Mouse (Mus musculus): ENCODE data around the gene Abcg8. TPM values are rescaled to one million over a fixed set of nuclear protein-coding genes. Genes with fewer than 3 reads are reported as not detected.
A peak's percentile ranks its signal among the peaks of the same experiment; 100 is the strongest.

Gene Abcg8
- total RNA-seq, 2 experiments from 2014 or later, result 0.10 TPM

DNA sequence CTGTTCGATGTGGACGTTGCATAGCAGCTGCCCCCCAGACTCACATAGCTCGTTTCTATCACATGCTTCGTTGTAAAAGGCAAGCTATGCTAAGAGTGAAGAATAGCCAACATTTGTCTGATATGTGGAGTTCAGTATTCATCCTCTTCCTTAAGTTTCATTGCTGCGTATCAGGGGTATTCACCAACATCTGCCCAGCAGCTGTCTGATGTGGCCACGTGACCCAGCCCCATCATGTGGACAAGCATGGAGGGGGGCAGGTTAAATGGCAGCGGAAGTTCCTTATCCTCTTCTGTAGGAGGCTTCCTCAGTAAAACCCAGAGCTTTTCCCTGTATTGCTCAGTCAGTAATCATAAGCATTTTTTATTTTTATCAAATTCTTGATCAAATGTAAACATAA lies 18.3 kb upstream of the Abcg8 start:
- no peak for DNase-seq (ENCODE audit: low spot score in 2 of 2)

DNA sequence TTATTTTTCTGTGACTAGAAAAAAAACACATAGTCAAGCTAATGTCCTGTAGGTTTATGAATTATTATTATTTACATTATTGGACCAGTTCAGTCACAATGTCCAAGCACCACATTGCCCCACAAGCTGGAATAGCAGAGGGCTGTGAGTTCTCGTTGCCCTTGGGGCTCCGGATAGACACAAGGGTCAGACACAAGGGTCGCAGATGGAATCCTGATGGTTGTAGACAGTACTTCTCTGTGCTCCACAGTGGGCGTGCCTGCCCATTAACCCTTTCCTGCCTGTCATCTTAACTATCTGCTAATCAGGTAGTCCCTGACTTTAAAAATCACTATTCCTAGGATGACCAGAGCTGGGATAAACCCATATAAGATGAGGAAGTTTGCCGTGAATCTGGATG lies 17.9 kb upstream of the Abcg8 start:
- DNase-seq (ENCODE audit: low spot score in 2 of 2), result no peak

DNA sequence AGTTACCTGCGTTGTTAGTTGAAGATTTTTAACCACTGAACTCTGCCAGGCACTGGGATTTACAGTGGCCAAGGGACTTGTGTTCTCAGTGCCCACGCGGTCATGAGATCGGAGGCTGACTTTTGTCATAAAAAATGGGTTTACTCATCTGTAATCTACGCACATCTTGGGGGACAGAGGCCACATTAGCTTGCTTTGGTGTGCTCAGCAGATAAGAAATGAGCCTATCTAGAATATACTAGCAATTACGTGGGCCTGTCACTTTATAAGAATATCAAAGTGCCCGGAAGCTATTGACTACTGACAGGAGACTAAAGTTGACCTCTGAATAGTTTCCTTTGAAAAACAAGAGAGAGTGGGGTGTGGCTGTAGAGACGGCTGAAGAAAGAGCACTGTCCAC lies 17.2 kb upstream of the Abcg8 start:
- DNase-seq (ENCODE audit: low spot score in 2 of 2), result no peak

DNA sequence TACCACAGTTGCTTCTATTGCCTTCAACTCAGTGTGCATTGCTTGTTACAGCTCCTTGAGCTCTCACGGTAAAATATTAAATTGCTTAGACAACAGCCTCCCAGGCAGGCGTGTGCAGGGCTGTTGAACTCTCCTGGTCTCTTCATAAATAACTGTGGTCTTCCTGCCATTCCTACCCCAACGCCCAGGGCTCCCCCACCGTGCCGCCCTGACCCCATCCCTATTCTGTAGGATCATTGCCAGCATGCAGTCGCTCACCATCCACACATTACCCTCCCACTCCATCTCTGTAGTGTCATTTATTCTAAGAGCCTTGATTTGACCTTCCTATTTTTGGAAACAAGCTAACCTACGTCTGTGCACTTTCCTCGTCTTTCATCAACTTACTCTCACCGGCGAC lies 11.0 kb upstream of the Abcg8 start:
- no peak for DNase-seq (ENCODE audit: low spot score in 2 of 2)

DNA sequence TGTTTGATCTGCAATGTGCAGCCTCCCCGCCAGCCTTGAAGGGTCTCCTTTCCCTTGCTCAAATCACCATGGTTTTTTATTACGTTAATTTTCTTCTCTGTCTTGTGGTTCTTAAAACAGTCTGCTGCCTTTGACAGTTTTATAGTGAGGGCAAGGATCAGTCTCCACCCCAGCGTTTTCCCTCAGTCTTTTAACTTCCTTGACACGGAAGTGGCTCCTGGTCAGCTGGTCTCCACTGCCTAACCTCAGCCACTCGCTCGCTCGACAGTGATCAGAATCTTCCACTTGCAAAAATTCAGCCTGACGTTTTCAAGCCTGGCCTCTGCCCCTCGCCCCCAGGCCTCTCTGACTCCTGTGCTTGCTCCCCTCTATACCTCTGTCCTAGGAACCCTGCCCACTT lies 10.4 kb upstream of the Abcg8 start:
- DNase-seq (ENCODE audit: low spot score in 2 of 2), result no peak

DNA sequence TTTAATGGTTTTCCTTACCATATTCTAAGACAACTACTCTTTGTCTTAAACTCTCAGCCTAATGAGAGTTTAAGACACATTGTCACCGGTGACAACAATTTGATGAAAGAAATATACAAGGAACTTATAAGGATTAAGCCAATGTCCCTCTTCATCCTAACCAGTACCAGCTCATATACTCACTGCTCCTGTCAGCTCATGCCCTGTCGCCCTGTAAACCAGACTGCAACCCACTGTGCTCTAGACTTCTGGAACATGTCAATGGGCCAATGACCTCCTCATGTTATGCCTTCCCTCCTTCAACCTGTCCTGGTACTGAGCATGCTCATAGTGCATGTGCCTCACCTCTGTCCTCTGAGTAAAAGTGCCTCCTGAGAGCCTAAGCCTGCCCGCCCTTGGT lies 8.3 kb upstream of the Abcg8 start:
- no peak for DNase-seq (ENCODE audit: low spot score in 2 of 2)

DNA sequence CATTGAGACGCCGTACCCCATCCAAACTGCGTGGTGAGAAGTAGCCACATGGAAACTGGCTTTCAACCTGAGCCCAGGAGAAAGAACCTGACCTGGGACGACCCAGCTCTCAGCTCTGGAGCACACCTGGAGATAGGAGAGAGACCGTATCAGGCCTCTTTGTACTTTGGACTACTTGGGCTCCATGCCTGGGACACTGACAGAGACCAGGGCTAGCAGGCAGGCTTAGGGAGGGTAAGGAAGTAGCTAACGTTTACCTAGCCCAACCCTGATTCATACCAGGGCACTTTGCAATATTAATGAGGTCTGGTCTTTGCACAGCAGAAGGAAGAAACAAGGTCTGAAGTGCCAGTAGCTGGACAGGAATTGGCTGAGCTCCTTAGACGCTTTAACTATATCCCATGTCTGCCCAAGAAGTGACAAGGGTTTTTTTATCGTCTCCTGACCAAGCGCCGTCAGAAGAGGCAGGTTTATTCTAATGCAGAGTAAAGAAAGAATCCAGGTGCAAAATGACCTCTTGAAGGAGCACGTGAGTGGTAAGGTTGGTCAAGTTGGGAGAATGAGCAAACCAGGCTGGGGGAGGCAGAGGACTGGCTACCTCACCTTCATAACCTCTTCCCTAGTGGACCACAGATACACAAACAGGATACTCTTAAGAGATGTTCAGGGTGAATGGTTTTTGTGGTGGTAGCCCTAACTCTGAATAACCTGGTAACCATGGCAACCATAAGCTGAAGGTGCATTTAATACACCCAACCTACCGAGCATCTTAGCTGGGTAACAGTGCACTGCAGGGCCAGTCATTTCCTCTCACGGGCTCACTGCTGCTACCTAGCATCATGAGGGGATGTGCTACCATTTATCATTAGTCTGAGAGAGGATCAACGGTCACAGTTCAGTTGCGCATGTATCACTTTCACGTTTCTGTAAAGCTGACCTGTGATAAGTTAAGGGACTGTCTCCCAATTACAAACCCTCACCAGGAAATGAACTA lies 3.4 kb upstream of the Abcg8 start:
- no peak for DNase-seq (ENCODE audit: low spot score in 2 of 2)

DNA sequence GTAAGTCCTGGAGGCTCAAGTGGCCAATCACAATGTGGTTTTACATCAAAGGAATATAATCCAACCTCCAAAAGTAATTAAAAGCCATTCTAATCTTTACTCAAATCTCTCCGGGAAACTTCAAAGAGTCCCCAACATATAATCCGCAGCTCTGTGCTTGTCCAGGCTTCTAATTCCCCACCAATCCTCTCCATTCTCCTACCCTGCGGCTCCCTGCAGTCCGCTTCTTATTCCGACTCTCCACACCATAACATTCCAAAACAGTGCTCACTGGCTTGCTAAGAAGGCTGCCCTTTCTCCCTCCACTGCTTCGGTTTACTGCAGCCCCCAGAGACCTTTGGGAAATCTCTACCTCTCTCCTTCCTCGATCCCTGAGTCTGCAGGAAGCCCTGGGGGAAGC lies 2.1 kb upstream of the Abcg8 start:
- no peak for DNase-seq (ENCODE audit: low spot score in 2 of 2)

DNA sequence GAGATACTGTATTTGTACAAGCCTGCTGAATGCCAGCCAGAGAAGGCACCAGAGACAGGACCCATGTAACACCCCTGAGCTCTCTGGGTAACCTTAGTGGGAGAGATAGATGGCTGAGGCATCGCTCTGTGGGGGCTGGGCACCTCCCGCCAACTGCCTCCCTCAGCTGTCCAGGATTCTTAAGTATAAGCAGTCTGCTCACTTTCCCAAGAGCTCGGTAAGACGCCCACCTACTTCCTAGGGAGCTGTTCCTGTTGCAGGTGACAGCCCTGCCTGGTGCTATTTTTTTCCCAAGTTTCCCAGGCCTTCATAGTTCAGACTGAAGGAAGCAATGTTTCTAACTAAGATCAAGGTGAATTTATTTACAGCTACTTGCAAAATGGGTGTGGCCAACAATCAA lies 898 bp upstream of the Abcg8 start:
- no peak for DNase-seq (ENCODE audit: low spot score in 2 of 2)

DNA sequence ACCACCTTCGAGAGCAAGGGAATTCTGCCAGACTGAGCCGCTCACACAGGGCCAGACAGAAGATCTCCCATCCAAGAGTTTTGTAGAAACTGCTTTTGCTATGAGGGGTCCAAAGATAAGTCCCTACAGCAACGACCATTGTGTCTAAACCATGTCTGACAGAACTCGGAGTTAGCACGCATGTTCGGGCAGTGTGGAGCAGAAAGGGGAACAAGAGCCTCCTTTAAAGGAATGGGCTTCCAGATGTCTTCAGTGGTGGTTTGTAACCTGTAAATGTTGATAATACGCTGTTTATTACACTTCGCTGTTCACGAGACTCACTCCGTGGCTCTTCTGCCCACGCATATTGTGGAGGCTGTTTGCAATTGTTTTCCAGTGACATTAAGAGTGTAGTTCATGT lies 1.5 kb downstream of the Abcg8 start:
- no peak for DNase-seq (ENCODE audit: low spot score in 2 of 2)

DNA sequence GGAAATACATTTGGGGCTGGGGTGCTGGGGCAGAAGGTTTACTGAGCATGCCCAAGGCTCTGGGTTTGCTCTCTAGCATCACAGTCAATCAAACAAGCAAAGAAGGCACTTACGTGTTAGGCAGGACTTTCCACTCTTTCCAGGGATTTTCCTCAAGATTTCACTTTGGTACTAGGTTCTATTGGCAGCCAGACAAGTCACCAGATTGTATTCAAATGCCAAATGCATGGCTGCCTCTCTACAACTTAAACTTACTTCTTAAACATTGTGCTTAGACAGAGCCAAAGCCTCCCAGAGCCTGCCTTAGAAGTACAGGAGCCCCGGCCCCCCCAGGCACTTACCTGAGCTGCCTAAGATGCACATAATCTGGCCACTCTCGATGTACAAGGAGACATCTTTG lies 5.6 kb downstream of the Abcg8 start:
- DNase-seq (ENCODE audit: low spot score in 2 of 2), result no peak

DNA sequence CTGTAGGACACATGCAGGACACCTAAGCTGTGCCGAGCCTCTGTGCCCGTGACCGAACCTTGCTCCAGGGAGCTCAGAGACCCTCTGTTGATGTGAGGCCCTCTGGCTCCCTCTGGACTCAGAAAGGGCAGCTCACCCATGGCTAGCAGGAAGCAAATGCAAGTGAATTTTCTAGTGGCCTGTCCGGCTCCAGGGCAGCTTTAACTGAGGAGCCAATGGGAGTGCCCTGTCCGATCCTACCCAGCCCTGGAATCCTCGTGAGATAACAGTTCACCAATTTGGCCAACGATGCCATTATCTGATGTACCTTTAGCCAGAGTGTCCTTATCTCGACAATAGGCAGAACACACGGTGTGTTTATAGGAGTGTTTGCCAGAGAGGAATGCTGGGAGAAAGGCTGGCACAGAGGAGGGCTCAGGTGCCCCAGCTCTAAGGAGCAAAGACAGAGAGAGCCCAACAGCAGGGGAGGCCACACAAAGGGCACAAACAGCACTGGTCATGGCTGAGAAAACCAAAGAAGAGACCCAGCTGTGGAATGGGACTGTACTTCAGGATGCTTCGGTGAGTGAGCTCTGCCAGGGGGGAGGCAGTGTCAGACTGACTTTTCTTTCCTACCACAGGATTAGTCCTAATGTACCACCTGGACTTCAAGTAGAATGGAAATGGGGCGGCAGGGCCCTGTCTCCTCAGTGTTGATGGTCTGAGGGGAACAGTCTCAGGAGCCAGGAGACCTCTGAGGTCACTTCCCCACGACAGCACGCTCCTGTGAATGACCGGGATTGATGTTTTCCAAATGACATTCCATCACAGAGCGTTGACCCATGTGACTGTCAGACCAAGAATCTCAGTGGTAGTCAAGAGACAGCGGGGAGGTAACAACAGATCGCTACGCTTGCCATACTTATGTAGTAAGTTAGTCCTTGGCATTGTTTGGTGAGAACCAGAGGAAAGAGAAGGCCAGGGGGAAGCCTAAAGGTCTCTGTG lies 6.9 kb downstream of the Abcg8 start, which contains the start of gene Abcg5:
Gene Abcg5 (minus strand): TSS at position 278 of the 984 bp plus-strand sequence.
- no peak for DNase-seq (ENCODE audit: low spot score in 2 of 2)

DNA sequence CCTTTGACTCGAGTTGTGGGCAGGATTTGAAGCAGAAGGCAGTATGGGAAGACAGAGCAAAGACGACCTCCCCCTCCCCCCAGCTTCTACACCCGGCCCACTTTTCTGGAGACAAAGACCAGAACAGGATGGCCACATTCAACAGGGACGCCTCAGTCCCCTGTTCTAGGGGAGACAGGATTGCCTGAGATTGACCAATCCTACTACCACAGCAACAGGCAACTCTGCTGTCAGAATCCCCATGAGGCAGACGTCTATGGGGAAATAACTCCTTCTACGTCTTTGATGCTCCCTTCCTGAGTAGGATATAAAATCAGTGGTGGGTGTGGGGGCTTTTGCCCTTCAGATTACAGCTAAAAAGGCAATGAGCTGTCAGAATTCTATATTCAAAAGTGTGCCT lies 8.2 kb downstream of the Abcg8 start:
- DNase-seq (ENCODE audit: low spot score in 2 of 2), result no peak

DNA sequence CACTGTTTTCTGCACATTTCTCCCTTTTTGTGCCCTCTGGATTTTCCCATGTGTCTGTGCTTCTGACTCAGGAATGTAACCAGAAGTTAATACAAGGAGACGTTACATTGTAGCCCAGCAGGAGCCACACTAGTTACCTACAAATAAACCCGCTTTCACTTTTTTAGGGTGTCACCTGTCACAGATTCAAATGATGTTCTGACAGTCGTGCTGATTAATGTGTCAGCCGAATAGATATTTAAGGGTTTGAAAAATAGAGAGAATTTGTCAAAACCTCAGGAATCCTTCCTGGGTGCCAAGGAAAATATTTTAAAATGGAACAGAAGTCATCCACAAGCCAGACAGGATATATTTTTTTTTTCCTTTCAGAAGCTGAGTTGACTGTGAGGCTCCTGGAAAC lies 9.2 kb downstream of the Abcg8 start:
- DNase-seq (ENCODE audit: low spot score in 2 of 2), result no peak

DNA sequence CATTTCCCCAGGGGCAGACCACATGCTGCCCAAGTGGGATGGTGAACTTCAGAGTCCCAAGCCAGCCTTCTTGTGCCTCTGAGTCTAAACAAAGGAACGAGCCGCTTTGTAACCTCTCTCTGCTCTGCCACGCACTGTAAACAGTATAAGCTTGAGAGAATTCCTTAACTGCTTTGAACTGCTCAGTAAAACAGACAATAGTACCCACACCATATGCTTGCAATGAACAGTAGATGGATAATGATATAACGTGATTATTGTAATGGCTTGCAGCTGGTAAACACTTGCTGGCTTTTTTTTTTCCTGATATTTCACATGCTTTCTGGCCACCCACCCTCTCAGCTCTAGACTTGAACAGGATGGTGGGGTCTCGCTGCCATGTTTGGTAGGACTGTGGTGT lies 11.9 kb downstream of the Abcg8 start:
- DNase-seq (ENCODE audit: low spot score in 2 of 2), result no peak

DNA sequence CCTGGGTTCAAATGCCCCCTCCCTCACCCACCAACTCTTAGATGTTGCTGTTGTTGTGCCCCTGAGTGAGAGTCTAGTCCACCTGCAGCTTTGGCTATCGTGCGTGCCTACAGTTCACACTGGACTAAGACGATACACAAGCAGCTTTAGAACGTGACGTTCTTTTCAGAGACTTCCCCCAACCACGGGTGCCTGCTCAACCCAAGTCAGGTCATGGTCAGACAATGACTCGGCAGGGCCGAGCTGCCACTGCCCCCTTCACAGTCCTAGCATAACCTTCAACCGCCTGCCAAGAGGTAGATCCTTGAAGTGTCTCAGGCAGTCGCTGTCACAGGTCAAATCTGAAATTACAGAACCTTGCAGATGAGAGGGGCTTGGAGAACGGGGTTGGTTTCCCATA lies 12.7 kb downstream of the Abcg8 start:
- DNase-seq (ENCODE audit: low spot score in 2 of 2), result no peak

DNA sequence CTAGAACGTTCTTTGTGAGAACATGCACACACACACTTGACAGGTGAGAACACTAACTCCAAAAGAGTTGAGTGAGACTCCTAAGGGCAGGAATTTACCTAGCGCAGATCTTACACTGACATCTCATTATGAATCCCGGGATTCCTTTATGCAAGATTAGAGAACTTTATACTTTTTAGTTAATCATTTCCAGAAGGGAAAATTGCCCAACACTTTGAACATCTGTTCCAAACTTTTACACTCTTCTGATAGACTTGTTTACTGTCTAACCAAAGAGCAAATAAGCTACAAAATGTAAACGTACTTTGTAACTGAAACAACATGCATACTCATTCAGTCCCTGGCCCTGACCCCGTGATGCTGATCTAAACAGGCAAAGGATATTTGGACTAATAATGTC lies 13.2 kb downstream of the Abcg8 start:
- DNase-seq (ENCODE audit: low spot score in 2 of 2), result no peak

DNA sequence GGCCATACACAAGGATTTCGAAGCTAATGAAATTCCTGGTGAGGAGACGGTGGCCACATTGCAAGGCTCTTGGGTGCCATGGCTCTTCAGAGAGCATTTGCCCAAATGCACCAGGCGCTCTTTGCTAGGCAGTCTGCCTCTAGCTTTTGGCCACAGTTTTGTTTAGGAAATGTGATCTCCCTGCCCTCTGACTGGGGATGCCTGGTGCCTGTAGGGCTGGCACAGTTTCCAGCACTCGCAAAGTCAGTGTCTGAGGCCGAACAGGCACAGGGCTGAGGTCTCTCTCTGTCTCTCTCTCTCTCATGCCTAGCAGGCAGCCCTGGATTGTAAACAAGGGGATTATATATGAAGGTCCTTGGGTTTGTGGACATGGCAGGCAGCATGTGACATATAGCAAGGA lies 14.0 kb downstream of the Abcg8 start:
- no peak for DNase-seq (ENCODE audit: low spot score in 2 of 2)

DNA sequence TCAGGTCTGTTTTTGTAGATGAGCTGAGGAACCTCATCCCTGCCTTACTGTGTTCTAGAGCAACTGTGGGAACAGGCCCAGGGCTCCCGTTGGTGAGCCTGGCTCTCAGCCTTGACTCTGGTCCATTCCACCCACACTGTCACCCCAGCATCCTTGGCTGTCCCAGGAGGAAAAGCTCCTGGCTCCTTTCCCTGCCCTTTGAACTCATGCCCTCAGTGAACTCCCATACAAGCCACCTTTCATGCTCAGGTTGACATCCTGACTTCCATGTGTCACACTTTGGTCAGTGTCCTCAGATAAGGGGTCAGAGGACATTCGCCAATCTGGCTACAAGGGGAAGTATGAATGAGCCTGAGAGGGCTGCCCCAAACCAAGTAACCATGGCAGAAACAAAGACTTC lies 17.6 kb downstream of the Abcg8 start:
- DNase-seq (ENCODE audit: low spot score in 2 of 2), result no peak

DNA sequence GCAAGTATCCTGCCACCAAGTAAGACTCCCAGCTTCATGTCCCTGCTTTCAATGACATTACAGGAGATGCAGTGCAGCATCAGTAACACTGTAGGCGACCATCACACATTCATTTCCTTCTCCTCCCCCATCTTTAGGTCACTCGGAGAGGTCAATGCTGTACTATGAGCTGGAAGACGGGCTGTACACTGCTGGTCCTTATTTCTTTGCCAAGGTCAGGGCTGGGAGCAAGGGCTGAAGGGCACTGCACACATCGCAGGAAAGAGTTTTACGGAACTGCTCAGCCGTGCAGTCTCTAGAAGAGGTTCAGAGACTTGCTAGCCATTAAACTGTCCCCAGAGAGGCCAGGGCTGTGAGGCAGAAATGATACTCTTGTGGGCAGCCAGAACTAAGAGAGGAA lies 20.4 kb downstream of the Abcg8 start:
- DNase-seq (ENCODE audit: low spot score in 2 of 2), result no peak

DNA sequence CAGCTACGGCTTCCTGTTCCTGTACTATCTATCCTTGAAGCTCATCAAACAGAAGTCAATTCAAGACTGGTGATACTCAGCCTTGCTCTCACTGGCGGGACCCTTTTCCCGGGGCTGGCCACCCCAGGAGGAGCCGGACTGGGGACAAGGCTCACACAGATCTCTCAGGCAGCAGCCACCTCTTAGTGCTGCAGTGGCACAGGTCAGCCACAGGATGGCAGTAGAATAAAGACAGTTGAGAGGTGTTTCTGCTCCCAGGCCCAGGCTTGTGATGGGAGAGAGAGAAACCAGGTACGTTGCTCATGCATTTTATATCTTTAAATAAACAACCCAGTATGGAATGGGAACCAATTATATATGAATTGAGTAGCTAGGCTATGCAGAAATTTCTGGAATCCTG lies 22.6 kb downstream of the Abcg8 start:
- DNase-seq (ENCODE audit: low spot score in 2 of 2), result peak in 1 of 2 experiments; percentile 55

DNA sequence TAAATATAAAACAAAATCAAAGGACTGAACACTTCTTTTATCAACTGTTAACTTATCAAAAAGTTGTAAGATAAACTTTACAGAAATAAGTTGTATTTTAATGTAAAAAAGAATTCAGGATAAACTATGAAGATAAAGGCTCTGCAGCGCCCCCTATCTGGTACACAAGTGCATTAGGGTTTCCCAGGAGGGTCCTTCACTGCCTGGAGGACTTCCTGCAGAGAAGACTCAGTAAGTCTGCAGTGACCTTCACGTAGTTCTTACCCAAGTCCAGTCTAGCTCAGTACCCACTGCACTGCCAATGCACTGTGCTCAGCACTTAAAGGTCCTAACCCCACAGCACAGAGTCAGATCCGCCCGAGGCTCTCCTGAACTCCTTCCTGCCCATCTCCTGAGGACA lies 31.3 kb downstream of the Abcg8 start:
- DNase-seq (ENCODE audit: low spot score in 2 of 2), result no peak

All from gastrocnemius, postnatal 4 days (tissue).